In genomic region chr1:25060935-25061334, GRCm38 (mm10) we compare ENCODE assay signal across 16 mouse cellular contexts.
DNase-seq lines count a peak whose midpoint lies in the region; ATAC-seq lines count a peak whose summit lies in the region.
"Had no signal": no experiment of that assay in that cellular context is flagged by ENCODE, and none has a peak within 500 bp of the region (broad histone marks: within the 10 kb centered on the region; RNA-seq: fewer than 3 reads in every experiment).

No protein-coding gene starts in this region.

- intact Hi-C loops in left cerebral cortex, postnatal 36 days (cut with DNase I), result no loop called here

- DNase-seq in frontal cortex, postnatal 10 days (ENCODE audit: low spot score in 2 of 2), result no peak
- peak; percentile 37 for DNase-seq in layer of hippocampus, adult 9-11 months
- no peak for DNase-seq in layer of hippocampus, adult 9-10 months (ENCODE audit: low spot score)
- DNase-seq in left cerebral cortex, postnatal 36 days (ENCODE audit: low spot score in 2 of 2), result peak; percentile 22 to 35
- no peak for DNase-seq in left cerebral cortex, adult 11 months (ENCODE audit: low spot score)
- peak; percentile 70 for DNase-seq in brain, adult 2 months (ENCODE audit: low read depth, low spot score)
- DNase-seq in gastrocnemius, postnatal 10 days, result no peak
- DNase-seq: adrenal gland, adult 8-10 months; adrenal gland, postnatal 25 days; gastrocnemius, adult 2 months; gastrocnemius, postnatal 25 days; heart, adult 18-20 months; heart, postnatal 14 days had no signal

- ATAC-seq in frontal cortex, adult (ENCODE audit: low TSS enrichment), result peak; percentile 57
- ATAC-seq: activated CD4-positive, CD25-positive, alpha-beta regulatory T cell, adult 4 months; hindbrain, postnatal 0 days had no signal

Comparison
In these comparisons a context has a peak if more than half of its experiments do, and no peak if none do; other contexts are left out.
1. DNase-seq: peak in layer of hippocampus, adult 9-11 months (single experiment), left cerebral cortex, postnatal 36 days (2 of 2) and brain, adult 2 months (single experiment); none in frontal cortex, postnatal 10 days (0 of 2), layer of hippocampus, adult 9-10 months (single experiment), left cerebral cortex, adult 11 months (single experiment) and gastrocnemius, postnatal 10 days (single experiment).